Mouse (Mus musculus): Measurements from ENCODE around the gene Abca1. TPM values are rescaled to one million over a fixed set of nuclear protein-coding genes. Genes with fewer than 3 reads are reported as not detected.

The Abca1 gene
- 0.49 and 0.90 TPM in 2 replicates for polyA plus RNA-seq (2012)

GRCm38 (mm10) chr4:53159767-53160166 is at the start of gene Abca1:
Gene Abca1, minus strand, starts transcription at chr4:53159895.

GRCm38 (mm10) chr4:53011732-53012361 is 147.8 kb downstream of the Abca1 start, which contains the start of gene Nipsnap3b:
Gene Nipsnap3b, plus strand, starts transcription at chr4:53011880.

GRCm38 (mm10) chr4:52989248-52989647 is 170.4 kb downstream of the Abca1 start, which contains the start of gene Nipsnap3a:
Gene Nipsnap3a, plus strand, starts transcription at chr4:52989272.

Other genes starting within 250 kb of the Abca1 start
- gene Olfr272, start 240.7 kb downstream of the Abca1 start, polyA plus RNA-seq (2012): not detected in 2 replicates
- gene Olfr270, start 195.3 kb downstream of the Abca1 start, polyA plus RNA-seq (2012): not detected in 2 replicates
- gene Nipsnap3a, start 170.6 kb downstream of the Abca1 start, polyA plus RNA-seq (2012): not detected in 2 replicates
- 54.1 and 70.6 TPM in 2 replicates for gene Nipsnap3b, start 148.0 kb downstream of the Abca1 start, polyA plus RNA-seq (2012)

Data from megakaryocyte-erythroid progenitor cell, adult 5 weeks (primary cell).